Mouse (Mus musculus) liver, postnatal 0 days (tissue): ENCODE results near the gene Asrgl1.

Experiments used
- CTCF ChIP-seq: sonication (generic); IDR thresholded peaks from 2 replicates; pipeline ENCODE4 v1.5.1; 2016; ENCODE audit warnings: antibody characterized with exemption, low read depth
- EP300 ChIP-seq: IDR thresholded peaks from 2 replicates; pipeline ENCODE4 v1.6.1; 2016; ENCODE audit warnings: antibody characterized with exemption, low read depth, mild to moderate bottlenecking

- TF ChIP-seq CTCF (no peak), EP300 (no peak)
Measured at GRCm38 (mm10) chr19:9097441-9097840, 38.0 kb downstream of the Asrgl1 start.
